7 mouse cellular contexts compared by ENCODE assay signal in the genomic region with DNA sequence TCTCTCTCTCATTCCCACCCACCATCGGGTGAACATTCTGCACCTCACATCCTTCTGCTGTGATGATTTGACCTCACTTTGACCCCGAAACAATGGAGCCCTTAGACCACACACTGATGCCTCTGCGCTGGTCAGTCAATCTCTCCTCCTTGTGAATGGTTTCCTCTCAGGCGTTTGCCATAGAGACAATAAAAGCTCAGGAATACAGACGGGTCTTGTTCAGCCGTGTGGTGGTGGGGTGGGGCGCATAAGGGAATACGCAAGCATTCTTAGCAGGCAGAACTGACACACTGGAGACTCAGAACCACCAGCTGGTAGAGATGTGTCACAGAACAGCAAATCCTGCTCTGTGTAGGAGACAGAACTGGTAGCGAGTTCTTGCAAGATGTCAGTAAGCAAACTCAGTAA.
A peak's percentile ranks its signal among the peaks of the same experiment; 100 is the strongest.
DNase-seq lines count a peak whose midpoint lies in the region; ATAC-seq lines count a peak whose summit lies in the region.

No protein-coding gene starts in this region.

- H3K27ac ChIP-seq in embryonic facial prominence, embryonic 12.5 days: no peak overlapping the region
- no peak overlapping the region for H3K27ac ChIP-seq in heart, embryonic 11.5 days (ENCODE audit: low read depth, low read length)

- H3K4me2 ChIP-seq in embryonic facial prominence, embryonic 12.5 days (replicated peaks): no peak overlapping the region
- H3K4me2 ChIP-seq in heart, embryonic 11.5 days: no peak overlapping the region

- H3K36me3 ChIP-seq in embryonic facial prominence, embryonic 12.5 days: 0 out of 2 replicates have a peak, but pooled peaks cover 5% of the 10 kb centered on the region
- H3K36me3 ChIP-seq in heart, embryonic 11.5 days (ENCODE audit: control insufficient read depth, insufficient read depth, low read length): no peaks in the 10 kb centered on the region

- H3K4me1 ChIP-seq in embryonic facial prominence, embryonic 12.5 days: peaks cover 16% of the 10 kb centered on the region
- peaks cover 10% of the 10 kb centered on the region for H3K4me1 ChIP-seq in heart, embryonic 11.5 days (ENCODE audit: control insufficient read depth, insufficient read depth, low read length)

- H3K27me3 ChIP-seq in embryonic facial prominence, embryonic 12.5 days: 0 out of 2 replicates have a peak, but pooled peaks cover 6% of the 10 kb centered on the region
- H3K27me3 ChIP-seq in heart, embryonic 11.5 days (ENCODE audit: control insufficient read depth, insufficient read depth, low read length): no peaks in the 10 kb centered on the region

- 17% methylated on average over 9 of the region's 9 CpGs for WGBS in embryonic facial prominence, embryonic 12.5 days
- 54% methylated on average over 9 of the region's 9 CpGs for WGBS in heart, embryonic 11.5 days (ENCODE audit: insufficient replicate concordance)

- intact Hi-C loops in left cerebral cortex, postnatal 25 days (cut with DNase I): no loop called here
- intact Hi-C loops in gastrocnemius, postnatal 14 days (cut with DNase I; ENCODE audit: low total_unique reads): no loop called here

- no peak overlapping the region for H3K9ac ChIP-seq in embryonic facial prominence, embryonic 12.5 days
- no peak overlapping the region for H3K9ac ChIP-seq in heart, embryonic 11.5 days (ENCODE audit: low read depth, low read length)

- H3K4me3 ChIP-seq in embryonic facial prominence, embryonic 12.5 days: no peak overlapping the region
- H3K4me3 ChIP-seq in heart, embryonic 11.5 days (ENCODE audit: low read depth, low read length): no peak overlapping the region

- peak; percentile 63; the same call in 1 of the 2 replicates for ATAC-seq in embryonic facial prominence, embryonic 12.5 days (ENCODE audit: insufficient number of reproducible peaks, insufficient read depth, low FRiP score, low TSS enrichment)
- no peak for ATAC-seq in heart, embryonic 11.5 days (replicated peaks; ENCODE audit: insufficient number of reproducible peaks, low FRiP score, low TSS enrichment)

- DNase-seq in frontal cortex, postnatal 36 days (ENCODE audit: low spot score in 2 of 2): peak; percentile 63 to 66
- DNase-seq in left cerebral cortex, postnatal 25 days (ENCODE audit: low spot score in 2 of 2): peak; percentile 53 to 82
- peak; percentile 93 for DNase-seq in retina, postnatal 1 day
- DNase-seq in urinary bladder, postnatal 10 days (ENCODE audit: low spot score): no peak
- DNase-seq in gastrocnemius, postnatal 14 days: no peak

- no peaks in the 10 kb centered on the region for H3K9me3 ChIP-seq in embryonic facial prominence, embryonic 12.5 days
- no peaks in the 10 kb centered on the region for H3K9me3 ChIP-seq in heart, embryonic 11.5 days (replicated peaks; ENCODE audit: control insufficient read depth, low read length)

Comparison
In these comparisons a context has a peak if more than half of its experiments do, and no peak if none do; other contexts are left out.
1. DNase-seq: peak in frontal cortex, postnatal 36 days (2 of 2), left cerebral cortex, postnatal 25 days (2 of 2) and retina, postnatal 1 day (single experiment); none in urinary bladder, postnatal 10 days (single experiment) and gastrocnemius, postnatal 14 days (single experiment).